Mouse (Mus musculus) embryonic fibroblast, embryonic 13.5 days (primary cell): ENCODE measurements around the gene Nup43.

Experiments used
- CTCF ChIP-seq: IDR thresholded peaks from 2 replicates; pipeline ENCODE4 v1.5.1; 2011; ENCODE audit warnings: mild to moderate bottlenecking, control low read depth, low read length, moderate library complexity, borderline replicate concordance; ENCODE audit not compliant: insufficient read depth
- POLR2A ChIP-seq: IDR thresholded peaks from 2 replicates; pipeline ENCODE4 v1.6.1; 2011; ENCODE audit warnings: low read depth, mild to moderate bottlenecking, control low read depth, low read length, moderate library complexity

- TF ChIP-seq CTCF (no peak), POLR2A (no peak)
Observed at GRCm38 (mm10) chr10:7649059-7649458, 18.2 kb upstream of the Nup43 start.
